Mouse (Mus musculus) ES-Bruce4 (cell line): ENCODE data around the gene Prss53.
A peak's percentile ranks its signal among the peaks of the same experiment; 100 is the strongest.

Source experiments
- CTCF ChIP-seq: IDR thresholded peaks from one replicate; pipeline ENCODE4 v1.8.1; 2011; ENCODE audit warnings: low read depth, low read length
- EP300 ChIP-seq: IDR thresholded peaks from 2 replicates; pipeline ENCODE4 v1.6.1; 2011; ENCODE audit warnings: low read depth, low read length; ENCODE audit not compliant: insufficient read depth
- POLR2A ChIP-seq: IDR thresholded peaks from one replicate; pipeline ENCODE4 v1.8.1; 2011; ENCODE audit warnings: low read length; ENCODE audit not compliant: insufficient read depth

DNA sequence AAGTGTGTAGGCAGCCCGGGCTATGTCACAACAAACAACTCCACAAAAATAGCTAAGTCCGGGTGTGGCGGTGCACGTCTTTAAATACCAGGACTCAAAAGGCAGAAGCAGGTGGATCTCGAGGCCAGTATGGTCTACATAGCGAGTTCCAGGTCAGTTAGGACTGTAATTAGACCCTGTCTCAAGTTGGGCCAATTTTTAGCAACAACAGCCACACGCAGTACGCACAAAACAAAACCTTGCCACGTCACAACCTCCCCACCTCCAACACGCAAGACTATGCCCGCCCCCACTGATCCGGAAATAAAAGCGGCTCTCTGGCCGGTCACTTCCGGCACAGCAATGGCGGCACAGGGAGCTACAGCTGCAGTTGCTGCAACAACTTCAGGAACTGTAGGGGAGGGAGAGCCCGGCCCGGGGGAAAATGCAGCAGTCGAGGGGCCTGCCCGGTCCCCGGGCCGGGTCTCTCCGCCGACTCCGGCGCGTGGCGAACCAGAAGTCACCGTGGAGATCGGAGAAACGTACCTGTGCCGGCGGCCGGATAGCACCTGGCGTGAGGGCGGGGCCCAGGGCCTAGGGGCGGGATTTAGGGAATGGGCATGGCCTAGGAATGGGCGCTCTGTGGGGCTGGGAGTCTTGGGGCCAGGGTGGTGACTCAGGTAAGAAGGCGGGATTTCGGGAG is 21.6 kb upstream of the Prss53 start, which contains the start of gene Kat8:
- TF ChIP-seq POLR2A (peak; percentile 70), CTCF (no peak), EP300 (0 out of 2 replicates have a peak, but pooled peaks have one; percentile 24)
